Mouse (Mus musculus) spleen, embryonic (tissue): ENCODE data around the gene Afg1l.

ENCODE experiments used
- CTCF ChIA-PET: fragments of 350-600 bp; sonication (Branson Sonifier 250); formaldehyde crosslinking; loops from one replicate; lab custom pipeline; 2022; lab: Charles Lee

Afg1l gene

DNA sequence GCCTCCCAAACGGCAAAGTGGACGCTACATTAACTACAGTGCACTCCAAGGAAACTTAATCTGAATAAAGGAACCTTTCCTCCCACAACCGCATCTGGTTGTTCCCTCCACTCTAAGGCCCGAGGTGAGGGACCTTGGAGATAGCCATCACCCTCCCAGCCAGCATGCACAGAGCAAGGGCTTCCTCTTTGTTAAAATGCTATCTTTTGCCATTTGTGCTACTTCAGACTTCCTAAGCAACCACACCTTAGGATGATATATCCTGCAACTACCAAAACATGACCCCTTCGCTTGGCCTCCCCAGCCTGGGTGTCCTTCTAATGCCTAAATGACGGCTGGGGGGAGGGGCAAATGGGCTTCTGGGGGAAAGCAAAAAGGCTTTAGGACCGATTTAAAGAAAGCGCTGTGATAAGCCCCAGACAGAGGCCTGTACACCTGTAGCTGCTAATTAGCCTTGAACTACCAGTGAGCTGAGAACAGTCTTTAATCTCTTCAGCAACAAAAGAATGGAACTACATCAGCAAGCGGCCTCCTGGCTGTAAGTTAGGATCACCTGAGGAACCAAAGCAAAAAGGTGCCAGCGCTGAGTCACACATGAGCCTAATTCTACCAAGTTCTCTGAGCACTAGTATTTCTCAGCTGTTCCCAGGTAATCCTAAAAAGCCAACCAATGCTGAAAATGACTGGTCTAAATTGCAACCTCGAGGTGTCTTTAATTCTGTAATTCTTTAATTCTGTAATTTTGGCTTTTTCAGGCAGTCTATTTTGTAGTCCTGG, 206.7 kb downstream of the Afg1l start:
- CTCF ChIA-PET = no interaction called here

DNA sequence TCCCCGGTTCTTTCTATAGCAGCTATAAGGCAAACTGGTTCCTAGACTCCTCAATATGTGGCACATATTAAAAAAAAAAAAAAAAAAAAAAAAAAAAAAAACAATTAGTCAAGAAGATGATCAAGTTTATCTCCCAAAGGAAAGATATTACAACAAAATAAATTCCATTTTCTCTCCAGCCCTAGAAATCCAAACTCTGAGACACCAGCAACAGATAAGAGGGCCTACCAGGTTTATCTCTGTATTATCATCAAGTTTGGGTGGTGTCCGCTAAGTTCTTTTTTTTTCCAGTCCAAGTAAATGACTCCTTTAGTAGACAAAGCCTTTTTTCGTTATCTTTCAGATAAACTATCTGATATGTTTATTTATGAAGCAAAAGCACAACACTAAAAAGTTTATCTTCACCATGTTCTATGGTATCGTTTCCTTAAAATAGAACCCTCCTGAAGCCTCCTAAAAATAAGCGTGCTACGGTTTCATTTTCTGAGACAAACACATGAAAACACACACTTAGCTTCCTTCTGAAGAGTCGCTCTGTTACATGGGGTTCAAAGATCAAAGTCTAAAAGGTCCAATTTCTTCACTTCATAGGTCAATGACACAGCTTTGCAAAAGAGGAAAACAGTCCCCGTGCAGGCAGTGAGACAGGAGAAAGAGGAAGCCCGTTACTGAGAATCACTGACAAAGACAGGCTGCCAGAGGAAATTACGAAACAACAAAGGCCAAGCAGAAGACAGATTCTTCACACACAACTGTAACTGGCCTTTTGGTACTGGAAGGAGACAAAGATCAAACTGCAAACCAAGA, 207.9 kb downstream of the Afg1l start:
- CTCF ChIA-PET = interaction anchor here (0.5 kb wide), 1 partner anchor 334 kb away, joined by 5 read pairs; no protein-coding TSS in a partner anchor

DNA sequence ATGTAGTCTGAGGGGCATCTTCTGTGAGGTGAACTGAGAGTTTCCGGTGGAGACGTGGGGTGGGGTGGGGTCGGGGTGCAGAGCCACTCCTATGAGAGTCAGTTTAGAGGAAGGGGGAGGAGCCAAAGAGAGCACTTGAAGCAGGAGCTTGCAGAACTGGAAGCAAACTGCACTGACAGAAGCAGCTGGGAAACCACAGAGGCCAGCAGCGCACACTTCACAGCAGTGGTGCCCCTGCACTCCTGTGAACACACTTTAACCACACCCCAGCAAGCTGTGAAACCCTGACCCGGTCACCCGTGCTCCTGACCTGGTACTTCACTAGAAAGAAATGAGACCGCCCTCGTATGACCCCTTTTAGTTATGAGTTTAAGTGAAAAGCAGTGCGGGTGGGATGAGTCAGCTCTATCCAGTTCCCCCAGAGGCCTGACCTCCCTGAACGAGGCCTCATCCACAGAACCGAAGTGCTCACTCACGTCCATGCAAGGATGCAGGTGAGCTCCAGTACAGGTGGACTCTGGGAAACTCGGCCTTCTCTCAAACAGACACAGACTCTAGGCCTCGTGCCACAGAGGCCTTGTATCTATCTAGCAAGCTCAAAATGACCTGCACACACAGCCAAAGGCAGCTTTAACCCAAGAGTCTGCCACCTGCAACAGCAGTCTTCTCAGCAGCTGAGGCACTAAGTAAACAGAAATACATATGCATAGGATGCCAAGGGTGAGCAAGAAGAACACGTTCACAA, 208.9 kb downstream of the Afg1l start:
- CTCF ChIA-PET = no interaction called here

DNA sequence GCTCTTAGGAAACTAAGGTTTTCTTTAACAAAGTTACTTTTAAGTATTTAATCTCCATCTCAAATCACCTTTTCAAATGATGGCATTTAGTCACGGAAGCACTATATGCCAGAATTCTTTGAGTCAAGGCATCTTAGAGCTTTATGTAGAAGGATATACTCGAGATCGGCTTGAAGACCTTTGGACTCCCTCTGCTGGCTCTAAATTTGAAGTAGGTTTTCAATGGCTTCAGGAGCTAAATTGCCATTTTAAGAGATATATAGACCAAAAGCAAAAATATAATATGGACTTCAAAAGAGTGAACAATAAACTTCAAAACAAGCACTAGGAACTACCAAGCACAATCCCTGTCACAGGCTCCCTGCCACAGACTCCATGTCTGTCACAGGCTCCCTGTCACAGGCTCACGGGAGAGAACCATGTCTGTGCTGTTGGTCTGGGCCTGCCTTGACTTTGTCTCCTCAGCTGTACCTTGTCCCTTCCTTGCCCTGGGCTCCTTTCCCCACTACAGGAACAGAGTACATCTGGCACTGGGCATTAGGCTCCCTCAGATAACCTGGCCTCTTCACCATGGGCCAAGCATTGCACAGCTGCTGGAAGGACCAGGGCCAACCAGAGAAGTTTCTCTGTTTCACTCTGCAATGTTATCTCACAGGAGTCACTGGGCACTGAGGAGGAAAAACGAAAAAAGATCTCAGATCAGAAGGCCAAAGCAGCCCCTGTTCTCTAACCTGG, 210.4 kb downstream of the Afg1l start:
- CTCF ChIA-PET = interaction anchor here (0.6 kb wide), 1 partner anchor 413 kb away, joined by 5 read pairs; no protein-coding TSS in a partner anchor

DNA sequence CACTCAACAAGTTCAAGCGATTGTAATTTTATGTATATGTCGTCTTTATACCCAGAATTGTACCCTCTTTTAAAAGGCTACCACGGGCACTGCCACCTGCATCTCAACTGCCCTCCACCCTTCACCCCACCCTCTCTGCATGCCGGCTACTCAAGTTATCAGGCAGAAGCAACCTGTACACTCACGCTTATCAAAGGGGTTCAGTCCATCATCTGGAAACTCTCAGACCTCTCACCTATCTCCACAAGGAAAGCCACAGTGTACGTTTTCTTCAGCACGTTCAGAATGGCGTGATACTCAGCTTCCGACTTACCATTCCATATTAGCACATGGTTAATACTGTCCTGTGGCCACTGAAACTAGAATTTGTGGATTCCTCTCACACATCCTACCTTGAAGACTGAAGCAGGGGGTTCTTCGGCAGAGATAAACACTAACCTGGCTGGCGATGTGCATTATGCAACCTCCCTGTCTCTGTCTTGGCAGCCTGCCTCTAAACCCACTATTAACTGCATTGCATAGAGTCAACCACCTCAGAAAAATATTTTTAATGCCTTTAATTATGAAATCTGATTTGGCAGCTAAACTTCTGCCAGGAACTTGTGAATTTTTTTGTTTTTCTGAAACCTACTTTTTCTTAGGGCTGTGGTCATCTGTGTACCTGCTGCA, 213.2 kb downstream of the Afg1l start:
- CTCF ChIA-PET = interaction anchor here (0.6 to 0.7 kb wide), 2 partner anchors 18 to 229 kb away, joined by 3 read pairs; no protein-coding TSS in a partner anchor

DNA sequence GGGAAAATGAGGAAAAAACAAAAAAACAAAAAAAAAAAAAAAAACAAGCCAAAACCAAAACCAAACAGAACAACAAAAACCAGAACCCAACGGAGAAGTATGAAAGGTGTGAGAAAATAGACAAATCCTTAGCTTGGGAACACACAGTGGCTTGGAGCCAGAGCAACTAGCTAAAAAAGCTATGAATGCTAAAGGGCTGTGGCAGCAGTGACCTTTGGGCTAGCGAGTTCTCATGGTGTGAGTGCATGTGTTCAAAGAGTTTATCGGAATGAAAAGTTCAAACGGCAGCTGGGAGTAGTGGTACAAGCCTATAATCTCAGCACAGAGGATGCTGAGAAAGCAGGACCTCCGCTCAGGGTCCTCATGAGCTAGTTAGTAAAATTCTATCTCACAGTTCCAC, 214.2 kb downstream of the Afg1l start:
- CTCF ChIA-PET = interaction anchor here (0.6 to 0.7 kb wide), 2 partner anchors 26 to 50 kb away, joined by 9 to 10 read pairs; no protein-coding TSS in a partner anchor

DNA sequence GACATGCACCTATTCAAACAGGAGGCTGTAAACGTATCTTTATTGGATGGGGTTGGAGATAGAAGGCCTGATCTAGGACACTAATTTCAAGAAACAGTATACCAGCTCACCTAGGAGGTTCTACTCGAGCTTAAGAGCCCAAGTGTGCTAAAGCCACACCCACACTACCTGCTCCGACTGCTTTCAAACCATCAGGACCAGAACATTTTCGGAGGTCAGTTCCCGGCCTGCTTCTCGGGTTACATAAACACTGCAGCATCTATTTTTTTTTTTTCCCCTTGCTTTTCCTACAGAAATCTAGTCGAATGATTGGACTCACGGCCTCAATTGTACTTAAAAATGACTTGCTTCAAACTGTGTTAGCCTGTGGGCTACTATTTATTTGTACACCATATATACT, 214.7 kb downstream of the Afg1l start:
- CTCF ChIA-PET = no interaction called here
